Mouse (Mus musculus): ENCODE data around the gene Snx13. TPM values are rescaled to one million over a fixed set of nuclear protein-coding genes. Genes with fewer than 3 reads are reported as not detected.

Snx13 gene
- polyA plus RNA-seq, 2 experiments: 2.5 to 7.3 TPM

DNA sequence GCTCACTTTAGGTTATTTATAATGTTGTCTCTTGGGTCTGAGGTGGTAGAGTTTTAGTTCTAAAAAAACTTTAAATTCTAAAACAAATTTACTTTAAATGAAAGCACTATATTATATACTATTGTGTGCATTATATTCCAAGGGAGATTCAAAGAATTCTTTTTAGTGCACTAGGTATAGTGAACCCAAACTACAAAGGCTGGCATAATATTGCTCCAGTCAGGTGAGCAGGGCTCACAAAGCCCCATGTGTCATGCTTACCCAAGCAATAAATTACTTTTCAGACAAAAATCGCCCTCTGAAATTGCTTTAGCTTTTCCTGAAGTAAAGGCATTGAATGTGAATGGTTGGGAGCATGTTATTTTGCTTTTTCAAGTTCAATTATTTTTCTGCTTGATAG lies 19.5 kb upstream of the Snx13 start:
- Histone ChIP-seq H3K9ac (replicated peaks) (no peak overlapping the region), H3K27ac (no peak overlapping the region), H3K9me3 (ENCODE audit: control insufficient read depth, low read length) (no peaks in the 10 kb centered on the region), H3K4me3 (ENCODE audit: insufficient read depth in 1 of 2, low read depth in 2 of 2, low read length in 2 of 2) (no peak overlapping the region), H3K27me3 (ENCODE audit: control insufficient read depth, insufficient read depth, low read length) (no peaks in the 10 kb centered on the region), H3K4me1 (replicated peaks; ENCODE audit: control insufficient read depth in 2 of 2, insufficient read depth in 2 of 2, low read length in 1 of 2) (no peaks in the 10 kb centered on the region), H3K36me3 (replicated peaks; ENCODE audit: control insufficient read depth, insufficient read depth, low read depth) (no peaks in the 10 kb centered on the region), H3K4me2 (ENCODE audit: low read depth) (no peak overlapping the region)
- DNase-seq (ENCODE audit: low read depth in 3 of 3, low spot score in 3 of 3): no peak
- no peak for ATAC-seq (ENCODE audit: insufficient read depth)
- 52% methylated on average over 1 of the region's 1 CpGs for WGBS (ENCODE audit: insufficient replicate concordance)
- TF ChIP-seq EP300 (IDR thresholded peaks at IDR 0.05; ENCODE audit: low read depth) (no peak), CTCF (IDR thresholded peaks at IDR 0.05; ENCODE audit: low read depth) (no peak)

DNA sequence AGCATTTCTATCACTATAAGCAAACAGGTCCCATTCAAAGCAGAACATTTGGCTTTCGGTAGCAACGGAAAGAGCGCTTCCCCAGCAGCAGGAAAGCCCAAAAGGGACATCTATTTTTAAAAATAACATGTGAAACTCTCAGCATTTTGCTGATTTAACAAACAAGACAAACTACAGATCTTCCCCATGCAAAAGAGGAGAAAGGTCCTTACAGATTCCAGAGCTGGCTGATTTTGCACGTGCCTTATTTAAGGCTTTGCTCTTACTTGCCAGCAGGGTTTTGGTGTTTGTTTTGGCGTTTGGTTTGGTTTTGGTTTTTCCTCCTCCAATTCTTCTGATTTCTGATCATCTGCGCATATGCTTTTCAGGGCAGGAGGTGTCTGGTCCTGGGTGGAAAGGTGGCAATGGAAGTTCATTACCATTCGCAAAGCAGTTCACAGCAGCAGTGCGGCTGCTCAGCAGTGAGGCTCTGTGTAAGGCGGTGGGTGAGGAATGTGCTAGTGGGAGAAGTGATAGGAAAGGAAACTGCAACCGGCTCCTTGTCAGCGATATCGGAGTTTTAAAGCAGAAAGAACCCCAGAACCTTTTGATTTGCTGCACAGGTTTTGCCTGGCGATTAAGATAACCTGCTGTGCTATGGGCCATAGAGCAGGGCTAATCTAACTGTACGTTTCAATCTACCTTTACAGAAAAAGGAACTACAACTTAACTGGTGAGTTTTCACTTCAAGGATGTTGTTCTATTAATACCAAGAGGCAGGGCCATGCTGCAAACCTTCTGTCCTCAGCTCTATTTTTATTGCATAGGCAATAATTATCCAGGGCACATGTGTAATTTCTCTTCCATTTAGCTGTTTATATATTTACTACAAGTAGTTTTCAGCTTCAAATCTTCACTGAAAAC lies 8.1 kb upstream of the Snx13 start:
- Histone ChIP-seq H3K4me3 (ENCODE audit: insufficient read depth in 1 of 2, low read depth in 2 of 2, low read length in 2 of 2) (no peak overlapping the region), H3K4me2 (ENCODE audit: low read depth) (peak overlapping the region; percentile 27), H3K9ac (replicated peaks) (no peak overlapping the region), H3K9me3 (ENCODE audit: control insufficient read depth, low read length) (no peaks in the 10 kb centered on the region), H3K36me3 (replicated peaks; ENCODE audit: control insufficient read depth, insufficient read depth, low read depth) (no peaks in the 10 kb centered on the region), H3K27me3 (ENCODE audit: control insufficient read depth, insufficient read depth, low read length) (no peaks in the 10 kb centered on the region), H3K27ac (no peak overlapping the region), H3K4me1 (replicated peaks; ENCODE audit: control insufficient read depth in 2 of 2, insufficient read depth in 2 of 2, low read length in 1 of 2) (peaks cover 0 to 4% of the 10 kb centered on the region in 2 experiments; a peak in 2 of 4 replicates)
- no peak for TF ChIP-seq CTCF (IDR thresholded peaks at IDR 0.05; ENCODE audit: low read depth)
- DNase-seq (ENCODE audit: low read depth in 3 of 3, low spot score in 3 of 3): no peak
- 0 out of 2 replicates have a peak, but pooled peaks have one; percentile 15 for ATAC-seq (ENCODE audit: insufficient read depth)
- WGBS (ENCODE audit: insufficient replicate concordance): 10% methylated on average over 14 of the region's 14 CpGs

DNA sequence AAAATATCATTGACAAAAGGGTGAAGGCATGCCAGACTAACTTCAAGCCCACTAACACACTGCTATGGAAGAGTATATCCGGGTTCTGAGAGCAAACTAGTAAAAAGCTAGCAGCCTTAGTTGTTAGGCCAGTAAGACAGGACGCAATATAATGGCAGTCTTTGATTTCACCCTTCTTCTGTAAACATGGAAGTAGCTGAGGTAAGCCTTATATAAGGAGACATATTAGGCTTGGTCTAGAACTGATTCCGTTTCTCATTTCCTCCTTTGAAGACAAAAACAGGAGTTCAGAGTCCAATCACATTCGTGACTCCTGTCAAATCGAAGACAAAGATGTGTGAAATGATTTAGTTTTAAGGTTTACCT lies 7.4 kb upstream of the Snx13 start:
- TF ChIP-seq EP300 (IDR thresholded peaks at IDR 0.05; ENCODE audit: low read depth) (no peak), CTCF (IDR thresholded peaks at IDR 0.05; ENCODE audit: low read depth) (no peak)
- DNase-seq (ENCODE audit: low read depth in 3 of 3, low spot score in 3 of 3): no peak
- Histone ChIP-seq H3K4me3 (ENCODE audit: insufficient read depth in 1 of 2, low read depth in 2 of 2, low read length in 2 of 2) (no peak overlapping the region), H3K27ac (no peak overlapping the region), H3K9ac (replicated peaks) (no peak overlapping the region), H3K36me3 (replicated peaks; ENCODE audit: control insufficient read depth, insufficient read depth, low read depth) (no peaks in the 10 kb centered on the region), H3K4me2 (ENCODE audit: low read depth) (no peak overlapping the region; the same call in 1 of the 2 replicates), H3K27me3 (ENCODE audit: control insufficient read depth, insufficient read depth, low read length) (no peaks in the 10 kb centered on the region), H3K4me1 (replicated peaks; ENCODE audit: control insufficient read depth in 2 of 2, insufficient read depth in 2 of 2, low read length in 1 of 2) (peaks cover 0 to 4% of the 10 kb centered on the region in 2 experiments; a peak in 2 of 4 replicates), H3K9me3 (ENCODE audit: control insufficient read depth, low read length) (no peaks in the 10 kb centered on the region)
- 48% methylated on average over 5 of the region's 5 CpGs for WGBS (ENCODE audit: insufficient replicate concordance)
- no peak for ATAC-seq (ENCODE audit: insufficient read depth)

DNA sequence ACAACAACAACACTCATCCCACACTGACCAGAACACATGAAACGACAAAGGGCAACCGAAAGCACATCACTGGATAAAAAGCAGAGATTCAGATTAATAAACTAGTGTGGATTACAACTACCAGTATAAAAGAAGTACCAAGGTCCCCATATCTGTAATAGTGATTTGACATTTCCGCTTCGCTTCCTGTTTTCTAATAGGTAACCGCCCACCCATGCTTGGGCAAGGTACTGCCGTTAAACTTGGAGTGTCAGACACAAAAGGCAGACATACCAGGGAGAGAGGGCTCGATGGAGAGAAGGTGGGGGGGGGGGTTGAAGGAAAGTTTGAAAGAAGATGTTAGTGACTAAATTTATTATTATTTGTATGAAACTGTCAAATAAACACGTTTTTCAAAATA lies 5.0 kb upstream of the Snx13 start:
- Histone ChIP-seq H3K9ac (replicated peaks) (no peak overlapping the region), H3K9me3 (ENCODE audit: control insufficient read depth, low read length) (no peaks in the 10 kb centered on the region), H3K4me3 (ENCODE audit: insufficient read depth in 1 of 2, low read depth in 2 of 2, low read length in 2 of 2) (no peak overlapping the region), H3K4me2 (ENCODE audit: low read depth) (no peak overlapping the region), H3K27ac (no peak overlapping the region), H3K27me3 (ENCODE audit: control insufficient read depth, insufficient read depth, low read length) (no peaks in the 10 kb centered on the region), H3K36me3 (replicated peaks; ENCODE audit: control insufficient read depth, insufficient read depth, low read depth) (no peaks in the 10 kb centered on the region), H3K4me1 (replicated peaks; ENCODE audit: control insufficient read depth in 2 of 2, insufficient read depth in 2 of 2, low read length in 1 of 2) (peaks cover 0 to 4% of the 10 kb centered on the region in 2 experiments; a peak in 2 of 4 replicates)
- TF ChIP-seq CTCF (IDR thresholded peaks at IDR 0.05; ENCODE audit: low read depth) (no peak), EP300 (IDR thresholded peaks at IDR 0.05; ENCODE audit: low read depth) (no peak)
- no peak for DNase-seq (ENCODE audit: low read depth in 3 of 3, low spot score in 3 of 3)
- ATAC-seq (ENCODE audit: insufficient read depth): no peak
- 51% methylated on average over 8 of the region's 8 CpGs for WGBS (ENCODE audit: insufficient replicate concordance)

DNA sequence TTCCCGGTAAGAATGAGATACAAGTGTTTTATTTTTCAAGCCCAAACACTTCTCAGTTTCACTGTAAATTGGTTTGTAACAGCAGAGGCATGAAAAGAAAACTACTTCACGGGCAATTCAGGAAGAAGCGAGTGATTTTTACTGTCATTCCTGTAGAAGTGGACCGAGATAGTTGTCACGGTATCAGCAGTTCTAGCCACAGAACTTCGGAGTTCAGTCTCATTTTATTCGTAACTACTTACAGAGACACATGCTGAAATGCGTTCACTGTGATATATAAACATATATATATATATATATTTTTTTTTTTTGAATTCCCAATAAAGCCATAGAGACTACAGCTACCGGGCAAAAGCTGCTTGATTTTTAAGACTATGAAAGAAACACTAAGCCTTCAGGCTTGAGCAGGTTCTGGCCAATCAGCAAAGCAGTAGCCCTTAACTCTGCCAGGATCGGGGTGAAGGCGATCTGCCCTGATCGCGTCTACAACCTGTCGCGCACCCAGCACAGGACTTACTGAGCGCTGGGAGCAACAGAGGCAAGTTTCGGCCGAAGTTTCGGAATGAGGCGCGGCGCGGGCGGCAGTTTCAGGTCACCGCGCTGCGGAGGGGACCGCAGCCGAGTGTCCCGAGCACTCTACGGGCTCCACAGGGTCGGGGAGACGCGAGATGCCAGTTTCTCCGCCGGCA lies 532 bp upstream of the Snx13 start:
- Histone ChIP-seq H3K36me3 (replicated peaks; ENCODE audit: control insufficient read depth, insufficient read depth, low read depth) (no peaks in the 10 kb centered on the region), H3K4me2 (ENCODE audit: low read depth) (peak overlapping the region; percentile 84), H3K4me1 (replicated peaks; ENCODE audit: control insufficient read depth in 2 of 2, insufficient read depth in 2 of 2, low read length in 1 of 2) (peaks cover 4 to 10% of the 10 kb centered on the region in 2 experiments), H3K9ac (replicated peaks) (peak overlapping the region; percentile 97), H3K27me3 (ENCODE audit: control insufficient read depth, insufficient read depth, low read length) (no peaks in the 10 kb centered on the region), H3K9me3 (ENCODE audit: control insufficient read depth, low read length) (no peaks in the 10 kb centered on the region), H3K4me3 (ENCODE audit: insufficient read depth in 1 of 2, low read depth in 2 of 2, low read length in 2 of 2) (peak overlapping the region; percentile 72 to 98), H3K27ac (peak overlapping the region; percentile 73)
- under 1% methylated on average over 35 of the region's 36 CpGs for WGBS (ENCODE audit: insufficient replicate concordance)
- TF ChIP-seq EP300 (IDR thresholded peaks at IDR 0.05; ENCODE audit: low read depth): no peak
- TF ChIP-seq CTCF (IDR thresholded peaks at IDR 0.05; ENCODE audit: low read depth): no peak
- peak; percentile 73 for ATAC-seq (ENCODE audit: insufficient read depth)
- peak; percentile 33 to 48 (median 40) for DNase-seq (ENCODE audit: low read depth in 3 of 3, low spot score in 3 of 3)
